Mouse (Mus musculus) gastrocnemius, adult 2 months (tissue): ENCODE data around the gene Gulp1. TPM values are rescaled to one million over a fixed set of nuclear protein-coding genes. Genes with fewer than 3 reads are reported as not detected.

Experiments
- DNase-seq: peaks from one replicate; pipeline ENCODE4 v3.0.0; 2022
- H3K27ac ChIP-seq: fragments of 200-600 bp; 2 replicates; pipeline ENCODE4 v1.8.1; 2022; ENCODE audit warnings: mild to moderate bottlenecking
- H3K4me3 ChIP-seq: fragments of 200-600 bp; 2 replicates; pipeline ENCODE4 v1.8.1; 2022; ENCODE audit warnings: mild to moderate bottlenecking, moderate library complexity
- CTCF ChIP-seq: fragments of 200-600 bp; IDR thresholded peaks from 2 replicates; pipeline ENCODE4 v1.8.1; 2022; ENCODE audit warnings: antibody characterized with exemption, mild to moderate bottlenecking, moderate library complexity
- intact Hi-C: fragments of 180-260 bp; cut with DNase I; formaldehyde crosslinking; loops from one replicate; pipeline ENCODE4 v1.15.1; 2025
- long read RNA-seq, 2 experiments: library from polyadenylated mRNA; stranded (forward); transcript quantifications; one replicate each; pipeline ENCODE4 v2.0.0; 2021
- total RNA-seq, 2 experiments: library from RNA; stranded (reverse); gene quantifications; 2 replicates each; pipeline ENCODE4 v1.2.3; 2021

Gulp1 gene
- total RNA-seq: 1 to 10 TPM; 3.8 to 5.5 TPM
- long read RNA-seq, experiment 1, partial matches to known transcripts: 0 of 2 reads
- long read RNA-seq, experiment 1, other reads (novel, unspliced or antisense): 1 of 2 reads
- long read RNA-seq, experiment 2, partial matches to known transcripts: 0 of 2 reads
- long read RNA-seq, experiment 2, other reads (novel, unspliced or antisense): 0 of 2 reads

DNA sequence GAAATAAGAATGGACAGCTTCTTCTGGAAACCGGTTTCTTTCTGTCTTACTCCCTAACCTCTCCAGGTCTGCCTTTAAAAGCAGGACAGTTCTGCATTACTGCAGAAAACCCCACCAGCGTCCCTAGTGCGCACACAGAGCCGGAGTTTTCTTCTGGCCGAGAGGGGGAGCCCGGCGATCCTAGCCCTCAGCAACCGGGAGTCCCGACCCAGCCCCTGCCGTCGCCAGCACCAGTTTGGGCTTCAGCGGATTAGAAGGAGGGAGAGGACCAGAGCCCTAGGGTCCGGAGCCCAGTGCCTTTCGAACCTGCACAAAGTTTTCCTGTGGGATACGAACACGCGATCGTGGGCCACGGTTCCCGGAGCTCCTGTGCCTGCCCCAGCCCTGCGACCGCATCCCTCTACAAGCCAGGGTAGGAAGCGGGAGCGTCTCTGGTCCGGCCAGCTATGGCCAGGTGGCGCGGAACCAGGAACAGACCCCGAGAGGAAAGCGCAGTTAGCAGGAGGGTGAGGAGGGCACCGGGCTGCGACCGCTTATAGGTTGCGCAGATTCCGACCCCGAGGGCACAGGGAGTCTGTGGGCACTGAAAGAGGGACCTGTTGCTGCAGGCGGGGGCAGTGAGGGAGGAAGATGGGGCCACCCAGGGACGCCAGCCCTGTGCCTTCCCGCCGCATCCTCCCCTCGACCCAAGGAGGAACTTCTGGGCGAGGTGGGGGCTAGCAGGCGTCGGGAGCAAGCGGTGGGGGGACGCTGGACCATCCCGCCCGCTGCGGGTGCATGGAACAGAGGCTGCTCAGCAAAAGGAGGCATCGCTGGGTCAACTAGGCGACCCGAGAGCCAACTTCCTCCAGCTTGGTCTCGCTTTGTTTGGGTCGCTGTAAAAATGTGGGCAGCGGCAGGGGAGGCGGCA is at the start of gene Gulp1:
Gene Gulp1, plus strand, starts transcription at position 51 of the 910 bp plus-strand sequence.
- TF ChIP-seq CTCF: peak; percentile 78
- intact Hi-C loops: loop anchor here (10.0 kb wide), 1 partner anchor 193 kb away; no protein-coding TSS in a partner anchor
- Histone ChIP-seq H3K27ac (peak within 1 kb of the TSS; percentile 92), H3K4me3 (peak within 1 kb of the TSS; percentile 88)
- DNase-seq: peak; percentile 84

- no peak for TF ChIP-seq CTCF
Measured at GRCm38 (mm10) chr1:44550261-44550660, 1.1 kb upstream of the Gulp1 start.

DNA sequence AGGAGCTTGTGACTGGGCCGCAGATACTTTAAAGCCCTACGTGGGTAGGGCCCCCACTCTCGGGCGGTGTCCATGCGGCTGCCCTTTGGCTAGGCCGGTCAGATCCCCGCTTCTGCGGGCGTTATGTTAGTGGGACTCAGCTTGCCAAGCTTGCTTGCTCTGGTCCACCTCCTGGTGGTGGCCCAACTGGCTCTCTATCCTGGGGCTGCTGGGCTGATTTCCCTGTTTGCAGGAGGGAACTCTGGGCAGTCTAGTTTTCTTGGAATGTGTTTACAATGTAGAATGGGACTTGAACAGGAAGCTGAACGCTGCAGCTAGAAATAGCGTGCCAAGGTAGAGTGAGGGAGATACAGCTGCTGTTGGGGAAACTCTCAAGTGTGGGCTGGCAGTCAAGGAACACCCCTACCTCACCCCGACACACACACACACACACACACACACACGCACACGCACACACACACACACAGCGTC is 1.1 kb downstream of the Gulp1 start:
- Histone ChIP-seq H3K27ac (peak overlapping the region; percentile 92), H3K4me3 (peak overlapping the region; percentile 88)
- peak; percentile 76 for DNase-seq
- intact Hi-C loops: loop anchor here (10.0 kb wide), 1 partner anchor 192 kb away; no protein-coding TSS in a partner anchor
- TF ChIP-seq CTCF: peak; percentile 28; the same call in 1 of the 2 replicates

More at GRCm38 (mm10) chr1:44550261-44550660, 1.1 kb upstream of the Gulp1 start:
- DNase-seq: peak; percentile 21
- no peak overlapping the region for H3K4me3 ChIP-seq
- intact Hi-C loops: loop anchor here (10.0 kb wide), 1 partner anchor 195 kb away; no protein-coding TSS in a partner anchor
- H3K27ac ChIP-seq: no peak overlapping the region

- TF ChIP-seq CTCF: no peak
- Histone ChIP-seq H3K4me3 (peak overlapping the region; percentile 88), H3K27ac (peak overlapping the region; percentile 92)
- peak; percentile 15 for DNase-seq
- intact Hi-C loops: loop anchor here (10.0 kb wide), 1 partner anchor 191 kb away; no protein-coding TSS in a partner anchor
Measured at GRCm38 (mm10) chr1:44553166-44553898, 2.0 kb downstream of the Gulp1 start.

DNA sequence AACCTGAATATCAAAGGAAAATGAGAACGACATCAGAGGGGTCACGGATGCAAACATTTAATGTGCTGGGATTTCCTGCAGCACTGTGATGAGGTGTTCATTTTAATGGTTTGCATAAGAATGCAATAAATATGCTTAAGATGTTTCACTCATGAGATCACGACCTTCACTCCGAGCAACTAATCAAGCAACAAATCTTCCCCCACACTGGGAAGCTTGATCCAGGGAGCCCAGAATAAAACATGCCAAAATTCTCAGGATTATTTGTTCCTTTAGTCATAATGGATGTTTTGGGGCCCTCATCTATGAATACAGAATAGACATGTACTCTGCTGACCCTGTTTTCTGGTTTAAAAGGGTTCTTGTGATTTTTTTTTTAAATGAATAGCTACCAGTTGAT is 16.1 kb downstream of the Gulp1 start:
- no peak for DNase-seq
- peak overlapping the region; percentile 9 for H3K27ac ChIP-seq
- intact Hi-C loops: no loop called here
- no peak overlapping the region for H3K4me3 ChIP-seq
- TF ChIP-seq CTCF: no peak

DNA sequence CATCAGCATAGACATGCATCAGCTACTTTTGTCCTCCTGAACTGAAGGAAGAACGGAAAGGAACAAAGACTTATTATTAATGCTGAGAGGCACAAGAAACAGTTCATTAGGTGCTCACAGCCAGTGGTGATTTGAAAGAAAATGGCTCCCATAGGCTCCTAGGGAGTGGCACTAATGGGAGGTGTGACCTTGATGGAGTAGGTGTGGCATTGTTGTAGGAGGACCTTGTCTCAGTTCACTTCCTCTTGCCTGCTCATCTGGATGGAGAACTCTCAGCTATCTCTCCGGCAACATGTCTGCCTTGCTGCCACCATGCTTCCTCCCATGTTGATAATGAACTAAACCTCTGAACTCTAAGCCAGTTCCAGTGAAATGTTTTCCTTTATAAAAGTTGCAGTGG is 17.0 kb downstream of the Gulp1 start:
- no peak overlapping the region for H3K27ac ChIP-seq
- H3K4me3 ChIP-seq: no peak overlapping the region
- no peak for TF ChIP-seq CTCF
- intact Hi-C loops: no loop called here
- DNase-seq: no peak

GRCm38 (mm10) chr1:44576001-44576400 is 24.7 kb downstream of the Gulp1 start:
- DNase-seq: no peak
- Histone ChIP-seq H3K4me3 (no peak overlapping the region), H3K27ac (peak overlapping the region; percentile 57; the same call in 1 of the 2 replicates)
- TF ChIP-seq CTCF: no peak
- intact Hi-C loops: no loop called here

DNA sequence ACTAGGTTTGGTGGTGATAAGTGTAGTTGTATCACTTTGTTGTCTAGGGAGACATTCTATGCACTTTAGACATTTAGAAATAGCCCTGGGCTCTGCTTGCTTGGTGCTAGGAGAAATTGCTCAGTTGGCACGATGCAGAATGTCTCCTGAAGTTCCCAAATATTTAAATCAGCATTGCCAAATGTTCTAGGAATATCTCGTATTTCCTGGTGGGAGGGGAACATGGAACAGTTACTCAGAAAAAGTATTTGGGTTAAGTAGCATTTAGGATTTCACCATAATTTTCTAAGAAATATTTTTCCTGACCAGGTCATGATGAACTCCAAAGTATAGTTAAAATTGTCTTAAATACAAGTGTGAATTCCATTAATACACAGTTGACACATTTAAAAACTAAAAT is 25.3 kb downstream of the Gulp1 start:
- TF ChIP-seq CTCF: no peak
- peak overlapping the region; percentile 57 for H3K27ac ChIP-seq
- H3K4me3 ChIP-seq: no peak overlapping the region
- intact Hi-C loops: no loop called here
- no peak for DNase-seq

- no peak overlapping the region for H3K27ac ChIP-seq
- DNase-seq: no peak
- no peak overlapping the region for H3K4me3 ChIP-seq
- no peak for TF ChIP-seq CTCF
- intact Hi-C loops: no loop called here
Measured at GRCm38 (mm10) chr1:44580390-44580789, 29.1 kb downstream of the Gulp1 start.

DNA sequence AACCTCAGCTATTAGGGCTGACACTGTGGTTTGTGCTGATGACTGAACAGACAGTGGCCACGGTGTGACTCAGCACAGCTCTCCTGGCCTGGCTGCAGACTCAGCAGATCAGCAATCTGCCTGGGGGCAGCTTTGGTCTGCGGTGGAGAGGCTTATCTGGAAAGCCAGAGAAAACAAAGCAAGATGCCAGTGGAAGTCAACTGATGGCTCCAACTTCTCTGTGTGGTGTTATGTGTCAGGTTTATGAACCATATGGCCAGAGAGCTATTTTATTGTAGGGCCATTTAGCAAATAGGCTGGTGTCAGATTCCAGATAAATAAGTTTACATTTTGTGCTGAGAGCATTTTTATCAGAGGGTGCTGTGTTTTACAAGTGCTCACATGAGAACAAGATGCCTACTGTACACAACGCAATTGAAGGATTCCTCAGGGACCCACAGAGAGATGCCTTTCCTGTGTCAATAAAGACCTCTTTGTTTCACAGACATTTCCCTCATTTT is 33.6 kb downstream of the Gulp1 start:
- intact Hi-C loops: no loop called here
- TF ChIP-seq CTCF: no peak
- DNase-seq: peak; percentile 23
- no peak overlapping the region for H3K4me3 ChIP-seq
- peak overlapping the region; percentile 8; the same call in 1 of the 2 replicates for H3K27ac ChIP-seq

GRCm38 (mm10) chr1:44591742-44592141 is 40.4 kb downstream of the Gulp1 start:
- intact Hi-C loops: no loop called here
- no peak for TF ChIP-seq CTCF
- DNase-seq: no peak
- Histone ChIP-seq H3K4me3 (no peak overlapping the region), H3K27ac (no peak overlapping the region)

DNA sequence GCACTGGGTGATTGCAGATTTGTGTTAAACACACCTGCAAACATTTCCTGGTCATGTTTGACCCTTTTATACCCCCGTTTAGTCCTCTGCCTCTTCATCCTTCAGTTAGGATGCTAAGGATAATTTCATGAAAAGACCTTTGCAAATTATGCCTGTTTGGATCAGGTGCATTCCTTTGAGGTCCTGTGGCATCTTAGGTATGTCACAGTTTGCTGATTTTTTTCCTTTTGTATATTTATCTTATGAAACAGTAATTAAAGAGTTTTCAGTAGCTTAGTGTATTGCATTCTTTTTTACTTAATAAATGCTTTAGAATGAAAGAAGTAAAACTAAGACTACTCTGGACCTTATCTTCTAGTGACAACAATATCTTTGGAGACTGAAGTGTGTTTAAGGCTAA is 41.8 kb downstream of the Gulp1 start:
- intact Hi-C loops: no loop called here
- no peak for TF ChIP-seq CTCF
- DNase-seq: no peak
- H3K27ac ChIP-seq: no peak overlapping the region
- H3K4me3 ChIP-seq: no peak overlapping the region
